Mouse (Mus musculus): Measurements from ENCODE around the gene Sys1.

DNA sequence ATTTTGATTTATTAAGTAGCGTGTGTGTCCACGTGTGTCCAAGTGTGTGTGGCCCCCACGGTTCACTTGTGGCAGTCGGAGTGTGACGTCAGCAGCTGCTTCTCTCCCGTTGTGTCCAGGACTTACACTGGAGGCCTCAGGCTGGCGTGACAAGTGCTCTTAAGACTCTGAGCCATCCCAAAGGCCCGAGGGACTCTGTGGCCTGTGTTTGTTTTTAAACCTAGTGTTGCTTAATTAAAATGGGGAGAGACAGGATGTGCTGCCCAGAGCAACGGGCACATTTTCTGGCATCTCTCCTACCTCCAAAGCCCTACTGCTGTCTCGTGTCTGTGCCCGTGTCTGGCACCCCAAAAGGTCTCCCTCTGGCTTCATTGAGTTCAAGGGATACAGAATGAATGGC is 33.3 kb upstream of the Sys1 start:
- TF ChIP-seq CTCF (IDR thresholded peaks at IDR 0.05; ENCODE audit: low read depth) (no peak), EP300 (IDR thresholded peaks at IDR 0.05; ENCODE audit: low read depth) (no peak)
